Mouse (Mus musculus) midbrain, embryonic 14.5 days (tissue): ENCODE measurements around the gene Kpna4. TPM values are rescaled to one million over a fixed set of nuclear protein-coding genes. Genes with fewer than 3 reads are reported as not detected.
A peak's percentile ranks its signal among the peaks of the same experiment; 100 is the strongest.

Experiments used
- ATAC-seq: fragments of 200-750 bp; cut with Nextera tagmentation; 2 replicates; pipeline ENCODE4 v1.8.0; 2017; ENCODE audit warnings: moderate number of reproducible peaks, moderate library complexity; ENCODE audit not compliant: low FRiP score, low TSS enrichment
- DNase-seq: peaks from one replicate; pipeline ENCODE4 v3.0.0-alpha.2; 2015
- H3K27ac ChIP-seq: fragments of 300-500 bp; sonication (generic); replicated peaks from 2 replicates; pipeline ENCODE4 v1.5.1; 2014; ENCODE audit warnings: mild to moderate bottlenecking, low read depth, low read length, moderate library complexity
- H3K27me3 ChIP-seq: fragments of 300-500 bp; sonication (generic); 2 replicates; pipeline ENCODE4 v1.6.1; 2014; ENCODE audit warnings: low read length, control low read depth, mixed read lengths; ENCODE audit not compliant: control insufficient read depth, insufficient read depth
- H3K36me3 ChIP-seq: fragments of 300-500 bp; sonication (generic); 2 replicates; pipeline ENCODE4 v1.6.1; 2014; ENCODE audit warnings: low read length, control low read depth; ENCODE audit not compliant: control insufficient read depth, insufficient read depth
- H3K4me1 ChIP-seq: fragments of 300-500 bp; sonication (generic); 2 replicates; pipeline ENCODE4 v1.6.1; 2014; ENCODE audit warnings: mild to moderate bottlenecking, antibody characterized with exemption, low read length, control low read depth; ENCODE audit not compliant: control insufficient read depth, insufficient read depth
- H3K4me2 ChIP-seq: fragments of 300-500 bp; sonication (generic); 2 replicates; pipeline ENCODE4 v1.6.1; 2014; ENCODE audit warnings: mild to moderate bottlenecking, low read length, moderate library complexity
- H3K4me3 ChIP-seq: fragments of 300-500 bp; sonication (generic); replicated peaks from 2 replicates; pipeline ENCODE4 v1.5.1; 2014; ENCODE audit warnings: low read depth, low read length
- H3K9ac ChIP-seq: fragments of 300-500 bp; sonication (generic); replicated peaks from 2 replicates; pipeline ENCODE4 v1.6.1; 2014; ENCODE audit warnings: mild to moderate bottlenecking, low read length, moderate library complexity
- H3K9me3 ChIP-seq: fragments of 300-500 bp; sonication (generic); 2 replicates; pipeline ENCODE4 v1.6.1; 2016; ENCODE audit warnings: low read length, control low read depth, mixed read lengths; ENCODE audit not compliant: control insufficient read depth
- WGBS: fragments of 180-500 bp; shearing (Covaris S2); extraction: QIAGEN DNeasy Blood & Tissue Kit; methylation state at CpG from one replicate; pipeline ENCODE4 v1.1.7; 2014; 5-methylcytosine and 5-hydroxymethylcytosine counted together
- polyA plus RNA-seq: library from polyadenylated mRNA; unstranded; fragments of >200 nt; fragmentation: Nextera tagmentation; extraction: Ambion mirVana; gene quantifications from 2 replicates; pipeline ENCODE4 v1.2.1, GENCODE M21; 2014

Kpna4 gene
- polyA plus RNA-seq, 1 experiment from 2014 or later: 45.5 TPM

DNA sequence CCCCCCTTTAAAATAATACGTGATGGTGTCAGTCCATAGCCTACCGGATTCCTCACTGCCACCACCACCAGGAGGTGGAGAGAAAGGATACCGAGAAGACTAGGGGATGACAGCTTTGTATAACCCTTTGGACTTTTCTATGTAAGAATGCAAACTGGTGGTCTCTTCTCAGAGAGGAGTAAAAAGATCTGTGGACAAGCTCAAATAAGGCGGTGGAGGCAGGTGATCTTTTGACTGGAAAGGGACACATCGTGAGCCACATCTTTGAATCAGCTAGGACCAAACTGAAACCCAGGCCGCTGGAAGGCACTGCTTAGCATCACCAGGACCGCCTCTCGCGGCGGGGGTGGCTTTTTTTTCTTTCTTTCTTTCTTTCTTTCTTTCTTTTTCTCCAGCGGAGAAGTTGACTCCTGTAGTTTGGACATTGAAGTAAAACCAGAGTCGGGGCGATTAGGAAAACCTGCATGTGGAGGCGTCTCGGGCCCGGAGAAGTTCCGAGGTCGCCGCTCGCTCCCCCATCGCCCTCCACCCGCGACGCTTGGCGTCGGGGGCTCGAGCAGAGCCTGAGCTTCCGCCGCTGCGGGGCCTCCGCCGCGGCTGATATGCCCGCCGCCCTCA is 913 bp downstream of the Kpna4 start:
- peak overlapping the region; percentile 92 for H3K9ac ChIP-seq
- H3K4me1 ChIP-seq: peaks cover 19% of the 10 kb centered on the region
- WGBS: under 1% methylated on average over 35 of the region's 35 CpGs
- H3K4me3 ChIP-seq: peak overlapping the region; percentile 90
- ATAC-seq: no peak
- peak overlapping the region; percentile 84 for H3K4me2 ChIP-seq
- no peaks in the 10 kb centered on the region for H3K9me3 ChIP-seq
- no peaks in the 10 kb centered on the region for H3K27me3 ChIP-seq
- H3K27ac ChIP-seq: peak overlapping the region; percentile 95
- peak; percentile 69 for DNase-seq
- H3K36me3 ChIP-seq: no peaks in the 10 kb centered on the region

DNA sequence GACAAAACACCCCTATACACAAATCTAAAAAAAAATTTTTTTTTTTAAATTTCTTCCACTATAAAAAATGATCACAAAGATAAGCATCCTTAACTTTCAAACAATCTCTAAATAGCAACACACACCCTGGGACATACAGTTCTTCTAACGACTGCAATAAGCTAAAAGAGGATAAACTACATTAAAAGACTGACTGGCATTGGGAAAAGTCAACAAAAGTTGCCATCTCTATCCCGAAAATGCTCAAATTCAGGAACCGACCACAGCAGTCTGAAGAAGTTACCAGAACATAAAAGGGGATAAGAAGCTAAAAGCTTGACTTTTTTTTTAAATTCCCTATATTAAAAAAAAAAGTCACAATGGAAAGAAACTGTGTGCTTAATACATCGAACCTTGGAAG is 1.5 kb downstream of the Kpna4 start:
- H3K27me3 ChIP-seq: no peaks in the 10 kb centered on the region
- no peaks in the 10 kb centered on the region for H3K36me3 ChIP-seq
- H3K4me3 ChIP-seq: peak overlapping the region; percentile 90
- H3K27ac ChIP-seq: peak overlapping the region; percentile 95
- 14% methylated on average over 4 of the region's 4 CpGs for WGBS
- ATAC-seq: no peak
- peaks cover 19% of the 10 kb centered on the region for H3K4me1 ChIP-seq
- H3K4me2 ChIP-seq: peak overlapping the region; percentile 84
- peak; percentile 3 for DNase-seq
- no peaks in the 10 kb centered on the region for H3K9me3 ChIP-seq
- peak overlapping the region; percentile 92 for H3K9ac ChIP-seq

DNA sequence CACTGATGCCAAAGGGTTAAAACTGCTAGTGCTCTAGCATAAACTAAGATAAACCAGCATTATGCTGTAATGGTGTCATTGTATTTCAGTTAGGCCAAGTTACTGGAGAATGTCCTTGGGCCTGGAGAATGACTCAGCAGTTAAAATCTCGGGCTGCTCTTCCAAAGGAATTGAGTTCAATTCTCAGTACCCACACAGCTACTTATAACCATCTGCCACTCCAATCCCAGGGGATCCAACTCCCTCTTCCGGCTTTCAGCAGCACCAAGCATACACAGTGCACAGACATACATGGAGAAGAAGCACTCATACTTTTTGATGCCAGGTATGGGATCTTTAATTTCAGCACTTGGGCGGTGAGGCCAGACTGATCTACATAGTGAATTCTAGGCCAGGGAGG is 8.1 kb downstream of the Kpna4 start:
- peaks cover 6% of the 10 kb centered on the region; the same call in 1 of the 2 replicates for H3K4me1 ChIP-seq
- no peaks in the 10 kb centered on the region for H3K36me3 ChIP-seq
- no peak overlapping the region for H3K4me2 ChIP-seq
- no peaks in the 10 kb centered on the region for H3K9me3 ChIP-seq
- no peak overlapping the region for H3K9ac ChIP-seq
- H3K27me3 ChIP-seq: no peaks in the 10 kb centered on the region
- H3K4me3 ChIP-seq: no peak overlapping the region
- 43% methylated on average over 3 of the region's 3 CpGs for WGBS
- DNase-seq (peak; percentile 34), ATAC-seq (no peak)
- H3K27ac ChIP-seq: no peak overlapping the region

GRCm38 (mm10) chr3:69114760-69115159 is 12.2 kb downstream of the Kpna4 start:
- Histone ChIP-seq H3K36me3 (no peaks in the 10 kb centered on the region), H3K9ac (no peak overlapping the region), H3K4me1 (peaks cover 6% of the 10 kb centered on the region; the same call in 1 of the 2 replicates), H3K4me3 (no peak overlapping the region), H3K27ac (no peak overlapping the region), H3K4me2 (no peak overlapping the region), H3K9me3 (no peaks in the 10 kb centered on the region), H3K27me3 (no peaks in the 10 kb centered on the region)
- DNase-seq (no peak), ATAC-seq (no peak)
- 89% methylated on average over 1 of the region's 1 CpGs for WGBS

DNA sequence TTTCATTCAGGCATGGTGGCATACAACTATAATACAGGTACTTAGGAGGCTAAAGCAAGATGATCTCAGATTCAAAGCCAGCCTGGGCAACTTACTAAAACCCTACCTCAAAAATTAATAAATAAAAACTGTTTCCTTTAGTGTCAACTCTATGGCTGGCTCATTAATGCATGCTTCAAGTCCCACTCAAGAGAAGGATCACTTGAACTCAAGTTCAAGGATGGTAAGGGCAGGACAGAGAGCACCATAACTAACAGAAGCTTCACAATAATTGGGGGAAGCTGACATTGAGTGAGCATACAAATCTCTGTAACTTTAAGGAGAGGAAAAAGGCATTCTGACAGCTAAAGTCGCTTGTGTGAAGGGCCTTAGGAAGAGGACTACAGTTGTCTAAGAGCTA is 13.0 kb downstream of the Kpna4 start:
- peaks cover 3% of the 10 kb centered on the region; the same call in 1 of the 2 replicates for H3K4me1 ChIP-seq

GRCm38 (mm10) chr3:69109079-69109478 is 17.8 kb downstream of the Kpna4 start:
- H3K4me2 ChIP-seq: no peak overlapping the region
- no peak overlapping the region for H3K27ac ChIP-seq
- H3K9ac ChIP-seq: no peak overlapping the region
- no peaks in the 10 kb centered on the region for H3K36me3 ChIP-seq
- H3K4me3 ChIP-seq: no peak overlapping the region
- no peaks in the 10 kb centered on the region for H3K4me1 ChIP-seq
- DNase-seq (no peak), ATAC-seq (no peak)
- H3K27me3 ChIP-seq: no peaks in the 10 kb centered on the region
- 100% methylated on average over 1 of the region's 1 CpGs for WGBS
- H3K9me3 ChIP-seq: no peaks in the 10 kb centered on the region

More for the DNA sequence above, 13.0 kb downstream of the Kpna4 start:
- no peak for DNase-seq
- Histone ChIP-seq H3K27ac (no peak overlapping the region), H3K27me3 (no peaks in the 10 kb centered on the region), H3K4me3 (no peak overlapping the region), H3K9ac (no peak overlapping the region), H3K36me3 (no peaks in the 10 kb centered on the region), H3K9me3 (no peaks in the 10 kb centered on the region), H3K4me2 (no peak overlapping the region)
- ATAC-seq: no peak
- WGBS: 79% methylated on average over 1 of the region's 1 CpGs

GRCm38 (mm10) chr3:69094456-69094855 is 32.5 kb downstream of the Kpna4 start:
- no peaks in the 10 kb centered on the region for H3K4me1 ChIP-seq
- WGBS: 95% methylated on average over 7 of the region's 7 CpGs
- H3K27me3 ChIP-seq: no peaks in the 10 kb centered on the region
- H3K9me3 ChIP-seq: no peaks in the 10 kb centered on the region
- no peak overlapping the region for H3K27ac ChIP-seq
- DNase-seq (no peak), ATAC-seq (no peak)
- H3K36me3 ChIP-seq: peaks cover 53% of the 10 kb centered on the region
- H3K4me3 ChIP-seq: no peak overlapping the region
- H3K4me2 ChIP-seq: no peak overlapping the region
- no peak overlapping the region for H3K9ac ChIP-seq

DNA sequence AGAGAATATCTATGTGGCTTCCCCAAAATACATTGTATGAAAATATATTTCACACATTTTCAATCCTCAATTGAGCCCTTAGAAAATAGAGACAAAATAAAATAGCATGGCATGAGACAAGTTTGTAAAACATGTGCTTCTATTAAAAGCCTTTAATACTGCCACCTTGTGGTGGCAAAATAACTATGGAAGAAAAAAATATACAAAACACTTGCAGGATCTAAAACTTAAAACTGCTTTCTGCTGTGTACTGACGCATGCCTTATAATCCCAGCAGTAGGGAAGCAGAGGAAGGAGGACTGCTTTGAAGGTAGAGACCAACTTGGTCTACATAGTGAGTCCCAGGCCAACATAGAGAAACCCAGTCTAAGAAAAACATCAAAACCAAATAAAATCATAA is 62.9 kb downstream of the Kpna4 start:
- no peak for ATAC-seq
- no peak overlapping the region for H3K4me3 ChIP-seq
- WGBS: 52% methylated on average over 1 of the region's 1 CpGs

GRCm38 (mm10) chr3:69062764-69063163 is 64.1 kb downstream of the Kpna4 start:
- no peak for ATAC-seq
- no peak for DNase-seq
- H3K4me1 ChIP-seq: no peaks in the 10 kb centered on the region
- WGBS: 90% methylated on average over 1 of the region's 1 CpGs
- no peak overlapping the region for H3K9ac ChIP-seq
- H3K27me3 ChIP-seq: no peaks in the 10 kb centered on the region
- H3K4me2 ChIP-seq: no peak overlapping the region
- H3K9me3 ChIP-seq: no peaks in the 10 kb centered on the region
- H3K27ac ChIP-seq: no peak overlapping the region
- H3K36me3 ChIP-seq: no peaks in the 10 kb centered on the region
- no peak overlapping the region for H3K4me3 ChIP-seq

More for the DNA sequence above, 62.9 kb downstream of the Kpna4 start:
- no peaks in the 10 kb centered on the region for H3K36me3 ChIP-seq
- H3K4me2 ChIP-seq: no peak overlapping the region
- no peaks in the 10 kb centered on the region for H3K9me3 ChIP-seq
- no peak overlapping the region for H3K27ac ChIP-seq
- no peaks in the 10 kb centered on the region for H3K27me3 ChIP-seq
- H3K9ac ChIP-seq: no peak overlapping the region
- no peaks in the 10 kb centered on the region for H3K4me1 ChIP-seq
- DNase-seq: peak; percentile 80
